Mouse (Mus musculus) heart, embryonic 12.5 days (tissue): ENCODE measurements around the gene Eepd1. TPM values are rescaled to one million over a fixed set of nuclear protein-coding genes. Genes with fewer than 3 reads are reported as not detected.
A peak's percentile ranks its signal among the peaks of the same experiment; 100 is the strongest.

ENCODE experiments used
- ATAC-seq: fragments of 200-750 bp; cut with Nextera tagmentation; 2 replicates; pipeline ENCODE4 v1.8.0; 2017; ENCODE audit warnings: moderate TSS enrichment, moderate library complexity; ENCODE audit not compliant: insufficient number of reproducible peaks, low FRiP score
- H3K27ac ChIP-seq: fragments of 300-500 bp; sonication (generic); 2 replicates; pipeline ENCODE4 v1.5.1; 2016; ENCODE audit warnings: mild to moderate bottlenecking, moderate library complexity; ENCODE audit not compliant: poor library complexity, severe bottlenecking
- H3K27me3 ChIP-seq: fragments of 300-500 bp; sonication (generic); replicated peaks from 2 replicates; pipeline ENCODE4 v1.6.1; 2016; ENCODE audit warnings: mild to moderate bottlenecking, moderate library complexity
- H3K36me3 ChIP-seq: fragments of 300-500 bp; sonication (generic); 2 replicates; pipeline ENCODE4 v1.6.1; 2016; ENCODE audit warnings: mild to moderate bottlenecking, moderate library complexity
- H3K4me1 ChIP-seq: fragments of 300-500 bp; sonication (generic); replicated peaks from 2 replicates; pipeline ENCODE4 v1.6.1; 2016; ENCODE audit warnings: mild to moderate bottlenecking
- H3K4me2 ChIP-seq: fragments of 300-500 bp; sonication (generic); 2 replicates; pipeline ENCODE4 v1.6.1; 2016; ENCODE audit warnings: mild to moderate bottlenecking, moderate library complexity
- H3K4me3 ChIP-seq: fragments of 300-500 bp; sonication (generic); 2 replicates; pipeline ENCODE4 v1.5.1; 2016; ENCODE audit warnings: mild to moderate bottlenecking
- H3K9ac ChIP-seq: fragments of 300-500 bp; sonication (generic); 2 replicates; pipeline ENCODE4 v1.6.1; 2016; ENCODE audit warnings: mild to moderate bottlenecking, moderate library complexity
- H3K9me3 ChIP-seq: fragments of 300-500 bp; sonication (generic); replicated peaks from 2 replicates; pipeline ENCODE4 v1.6.1; 2016; ENCODE audit warnings: mild to moderate bottlenecking, moderate library complexity
- WGBS: fragments of 180-500 bp; shearing (Covaris S2); methylation state at CpG from one replicate; pipeline ENCODE4 v1.1.7; 2016; 5-methylcytosine and 5-hydroxymethylcytosine counted together
- polyA plus RNA-seq: library from polyadenylated mRNA; unstranded; fragments of >200 nt; fragmentation: Nextera tagmentation; extraction: Ambion mirVana; gene quantifications from 2 replicates; pipeline ENCODE4 v1.2.1, GENCODE M21; 2016

Eepd1 gene
- polyA plus RNA-seq, 1 experiment from 2014 or later = 26.3 TPM

- no peak overlapping the region for H3K4me3 ChIP-seq
- no peak overlapping the region for H3K9ac ChIP-seq
- no peaks in the 10 kb centered on the region for H3K36me3 ChIP-seq
- no peak overlapping the region for H3K27ac ChIP-seq
- no peak overlapping the region for H3K4me2 ChIP-seq
- ATAC-seq = no peak
- H3K9me3 ChIP-seq = no peaks in the 10 kb centered on the region
- peaks cover 28% of the 10 kb centered on the region for H3K4me1 ChIP-seq
- WGBS = 67% methylated on average over 3 of the region's 3 CpGs
- no peaks in the 10 kb centered on the region for H3K27me3 ChIP-seq
Observed at GRCm38 (mm10) chr9:25535487-25535886, 54.1 kb downstream of the Eepd1 start.

- Histone ChIP-seq H3K27ac (no peak overlapping the region), H3K4me1 (peaks cover 44% of the 10 kb centered on the region), H3K9me3 (no peaks in the 10 kb centered on the region), H3K4me3 (no peak overlapping the region), H3K36me3 (no peaks in the 10 kb centered on the region), H3K27me3 (no peaks in the 10 kb centered on the region), H3K9ac (no peak overlapping the region), H3K4me2 (no peak overlapping the region)
- WGBS = 86% methylated on average over 2 of the region's 2 CpGs
- ATAC-seq = no peak
Observed at GRCm38 (mm10) chr9:25539461-25539860, 58.1 kb downstream of the Eepd1 start.

GRCm38 (mm10) chr9:25541355-25541754 is 60.0 kb downstream of the Eepd1 start:
- Histone ChIP-seq H3K9me3 (no peaks in the 10 kb centered on the region), H3K36me3 (no peaks in the 10 kb centered on the region), H3K9ac (no peak overlapping the region), H3K4me3 (no peak overlapping the region), H3K4me2 (no peak overlapping the region), H3K27me3 (no peaks in the 10 kb centered on the region), H3K27ac (no peak overlapping the region), H3K4me1 (peaks cover 47% of the 10 kb centered on the region)
- WGBS = 66% methylated on average over 4 of the region's 4 CpGs
- ATAC-seq = no peak

- Histone ChIP-seq H3K4me3 (no peak overlapping the region), H3K27me3 (no peaks in the 10 kb centered on the region), H3K9me3 (no peaks in the 10 kb centered on the region), H3K4me1 (peaks cover 49% of the 10 kb centered on the region), H3K27ac (no peak overlapping the region), H3K36me3 (no peaks in the 10 kb centered on the region), H3K9ac (no peak overlapping the region), H3K4me2 (no peak overlapping the region)
- 69% methylated on average over 2 of the region's 2 CpGs for WGBS
- ATAC-seq = no peak
Observed at GRCm38 (mm10) chr9:25545212-25545611, 63.9 kb downstream of the Eepd1 start.

- Histone ChIP-seq H3K27ac (0 out of 2 replicates have a peak overlapping the region, but pooled peaks have one; percentile 2), H3K27me3 (no peaks in the 10 kb centered on the region), H3K4me1 (peaks cover 47% of the 10 kb centered on the region), H3K9ac (no peak overlapping the region), H3K4me2 (no peak overlapping the region), H3K36me3 (no peaks in the 10 kb centered on the region), H3K9me3 (no peaks in the 10 kb centered on the region), H3K4me3 (no peak overlapping the region)
- WGBS = 79% methylated on average over 8 of the region's 8 CpGs
- no peak for ATAC-seq
Observed at GRCm38 (mm10) chr9:25549130-25550060, 68.0 kb downstream of the Eepd1 start.

GRCm38 (mm10) chr9:25550196-25550595 is 68.8 kb downstream of the Eepd1 start:
- no peak overlapping the region for H3K4me2 ChIP-seq
- no peak overlapping the region for H3K4me3 ChIP-seq
- no peak overlapping the region for H3K9ac ChIP-seq
- H3K27me3 ChIP-seq = no peaks in the 10 kb centered on the region
- no peaks in the 10 kb centered on the region for H3K36me3 ChIP-seq
- H3K27ac ChIP-seq = no peak overlapping the region
- H3K4me1 ChIP-seq = peaks cover 46% of the 10 kb centered on the region
- 82% methylated on average over 7 of the region's 7 CpGs for WGBS
- ATAC-seq = no peak
- no peaks in the 10 kb centered on the region for H3K9me3 ChIP-seq

- no peaks in the 10 kb centered on the region for H3K36me3 ChIP-seq
- H3K9me3 ChIP-seq = no peaks in the 10 kb centered on the region
- H3K4me3 ChIP-seq = no peak overlapping the region
- WGBS = 15% methylated on average over 2 of the region's 2 CpGs
- no peak overlapping the region for H3K4me2 ChIP-seq
- ATAC-seq = 0 out of 2 replicates have a peak, but pooled peaks have one; percentile 25
- H3K27ac ChIP-seq = no peak overlapping the region
- H3K9ac ChIP-seq = no peak overlapping the region
- peaks cover 33% of the 10 kb centered on the region for H3K4me1 ChIP-seq
- no peaks in the 10 kb centered on the region for H3K27me3 ChIP-seq
Observed at GRCm38 (mm10) chr9:25552532-25552931, 71.2 kb downstream of the Eepd1 start.

GRCm38 (mm10) chr9:25554246-25554803 is 73.0 kb downstream of the Eepd1 start:
- Histone ChIP-seq H3K4me2 (no peak overlapping the region), H3K9me3 (no peaks in the 10 kb centered on the region), H3K4me1 (peaks cover 39% of the 10 kb centered on the region), H3K27ac (no peak overlapping the region), H3K36me3 (no peaks in the 10 kb centered on the region), H3K27me3 (no peaks in the 10 kb centered on the region), H3K4me3 (no peak overlapping the region), H3K9ac (no peak overlapping the region)
- 49% methylated on average over 6 of the region's 6 CpGs for WGBS
- ATAC-seq = 0 out of 2 replicates have a peak, but pooled peaks have one; percentile 25

- no peak overlapping the region for H3K27ac ChIP-seq
- H3K4me2 ChIP-seq = no peak overlapping the region
- no peak for ATAC-seq
- no peak overlapping the region for H3K9ac ChIP-seq
- peaks cover 42% of the 10 kb centered on the region for H3K4me1 ChIP-seq
- H3K27me3 ChIP-seq = no peaks in the 10 kb centered on the region
- H3K36me3 ChIP-seq = no peaks in the 10 kb centered on the region
- H3K4me3 ChIP-seq = no peak overlapping the region
- no peaks in the 10 kb centered on the region for H3K9me3 ChIP-seq
- 69% methylated on average over 6 of the region's 6 CpGs for WGBS
Observed at GRCm38 (mm10) chr9:25555261-25555660, 73.9 kb downstream of the Eepd1 start.

GRCm38 (mm10) chr9:25556008-25556407 is 74.7 kb downstream of the Eepd1 start:
- no peaks in the 10 kb centered on the region for H3K9me3 ChIP-seq
- no peak overlapping the region for H3K4me3 ChIP-seq
- no peak overlapping the region for H3K27ac ChIP-seq
- ATAC-seq = no peak
- no peak overlapping the region for H3K9ac ChIP-seq
- H3K4me2 ChIP-seq = no peak overlapping the region
- H3K36me3 ChIP-seq = no peaks in the 10 kb centered on the region
- H3K4me1 ChIP-seq = peaks cover 42% of the 10 kb centered on the region
- H3K27me3 ChIP-seq = no peaks in the 10 kb centered on the region
- WGBS = 81% methylated on average over 3 of the region's 3 CpGs

- no peaks in the 10 kb centered on the region for H3K9me3 ChIP-seq
- no peak overlapping the region for H3K4me3 ChIP-seq
- no peak overlapping the region for H3K9ac ChIP-seq
- peaks cover 38% of the 10 kb centered on the region for H3K4me1 ChIP-seq
- no peaks in the 10 kb centered on the region for H3K36me3 ChIP-seq
- ATAC-seq = no peak
- WGBS = 88% methylated on average over 2 of the region's 2 CpGs
- no peak overlapping the region for H3K27ac ChIP-seq
- H3K4me2 ChIP-seq = no peak overlapping the region
- H3K27me3 ChIP-seq = no peaks in the 10 kb centered on the region
Observed at GRCm38 (mm10) chr9:25557378-25557777, 76.0 kb downstream of the Eepd1 start.
